Mouse (Mus musculus): ENCODE results near the gene Ptbp3. TPM values are rescaled to one million over a fixed set of nuclear protein-coding genes. Genes with fewer than 3 reads are reported as not detected.

Gene Ptbp3
- polyA plus RNA-seq, 1 experiment from 2014 or later, result 64.3 TPM

DNA sequence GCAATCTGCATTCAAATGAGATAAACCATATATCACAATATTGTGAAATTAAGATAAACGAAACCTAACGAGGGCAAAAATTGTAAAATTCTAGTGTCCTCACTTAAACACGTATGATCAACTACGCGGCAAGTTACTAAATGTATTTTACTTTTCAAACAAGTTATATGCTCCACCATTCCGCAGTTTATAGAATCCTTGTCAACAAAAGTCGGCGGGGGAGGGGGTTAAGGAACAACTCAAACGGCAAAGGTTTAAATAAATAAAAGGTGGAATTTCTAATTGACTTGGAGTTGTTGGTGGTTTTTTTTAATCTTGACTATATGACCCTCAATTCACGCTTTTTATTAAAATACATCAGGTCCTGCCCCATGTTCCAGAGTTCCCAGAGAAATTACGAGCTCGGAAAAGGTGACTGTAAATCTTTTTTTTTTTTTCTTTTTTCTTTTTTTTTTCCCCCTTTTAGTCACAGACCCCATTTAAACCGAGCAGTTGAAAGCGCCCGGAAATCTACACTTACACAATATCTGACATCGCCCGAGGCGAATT is 1.1 kb downstream of the Ptbp3 start:
- no peaks in the 10 kb centered on the region for H3K36me3 ChIP-seq (ENCODE audit: insufficient read depth, low read length)
- H3K4me1 ChIP-seq (replicated peaks; ENCODE audit: insufficient read depth, low read length), result peaks cover 7% of the 10 kb centered on the region; the same call in 1 of the 2 replicates
- peak overlapping the region; percentile 74 for H3K4me3 ChIP-seq (replicated peaks; ENCODE audit: low read depth, low read length)
- peak overlapping the region; percentile 89 for H3K9ac ChIP-seq (ENCODE audit: low read depth, low read length)
- no peak for TF ChIP-seq CTCF (IDR thresholded peaks at IDR 0.05; ENCODE audit: low read depth)
- no peaks in the 10 kb centered on the region for H3K27me3 ChIP-seq (ENCODE audit: insufficient read depth, low read length)
- DNase-seq (ENCODE audit: low spot score), result peak; percentile 34
- H3K4me2 ChIP-seq (ENCODE audit: low read length), result peak overlapping the region; percentile 84
- H3K27ac ChIP-seq, result peak overlapping the region; percentile 97
- no peak for ATAC-seq (replicated peaks; ENCODE audit: low FRiP score, low read depth)
- WGBS, result 2% methylated on average over 18 of the region's 18 CpGs
- H3K9me3 ChIP-seq (replicated peaks; ENCODE audit: low read length), result no peaks in the 10 kb centered on the region

DNA sequence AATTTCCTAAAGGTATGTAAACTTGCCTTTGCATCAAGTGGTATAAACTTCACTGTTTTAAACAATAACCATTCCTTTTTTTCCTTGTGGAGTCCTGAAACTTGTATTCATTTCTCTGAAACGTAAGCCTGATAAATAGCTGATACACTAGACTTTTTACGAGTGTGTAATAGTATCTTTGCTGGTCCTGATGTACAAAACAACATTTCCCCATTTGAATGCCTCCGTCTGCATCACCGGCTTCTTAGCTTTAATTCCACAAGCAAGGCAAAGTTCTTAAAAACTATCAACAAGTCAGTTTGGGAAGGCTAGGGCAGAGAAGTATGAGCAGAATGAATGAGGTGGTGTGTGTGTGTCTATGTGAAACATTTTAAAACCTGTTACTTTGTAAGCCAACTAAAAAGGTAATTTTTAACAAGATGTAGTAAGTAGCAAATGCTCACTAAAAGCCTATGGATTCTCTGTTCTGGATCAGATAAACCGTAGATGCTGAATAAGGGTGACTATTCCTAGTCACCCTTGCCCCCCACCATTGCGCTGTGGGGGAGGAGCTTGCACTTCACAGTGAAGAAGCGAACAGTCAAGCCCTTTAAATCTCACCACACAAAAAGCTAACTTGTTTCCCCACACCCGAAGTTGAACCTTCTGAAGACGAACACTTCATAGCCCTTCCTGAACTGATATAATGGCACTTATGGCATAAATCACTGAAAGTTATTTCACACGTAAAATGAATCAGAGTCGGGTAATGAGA is 1.9 kb downstream of the Ptbp3 start:
- peaks cover 7% of the 10 kb centered on the region; the same call in 1 of the 2 replicates for H3K4me1 ChIP-seq (replicated peaks; ENCODE audit: insufficient read depth, low read length)
- DNase-seq (ENCODE audit: low spot score), result peak; percentile 48
- H3K27ac ChIP-seq, result peak overlapping the region; percentile 20; the same call in 1 of the 2 replicates
- no peaks in the 10 kb centered on the region for H3K9me3 ChIP-seq (replicated peaks; ENCODE audit: low read length)
- H3K36me3 ChIP-seq (ENCODE audit: insufficient read depth, low read length), result no peaks in the 10 kb centered on the region
- peak overlapping the region; percentile 84 for H3K4me2 ChIP-seq (ENCODE audit: low read length)
- H3K27me3 ChIP-seq (ENCODE audit: insufficient read depth, low read length), result no peaks in the 10 kb centered on the region
- 12% methylated on average over 11 of the region's 11 CpGs for WGBS
- TF ChIP-seq CTCF (IDR thresholded peaks at IDR 0.05; ENCODE audit: low read depth), result no peak
- peak overlapping the region; percentile 89 for H3K9ac ChIP-seq (ENCODE audit: low read depth, low read length)
- H3K4me3 ChIP-seq (replicated peaks; ENCODE audit: low read depth, low read length), result peak overlapping the region; percentile 74
- no peak for ATAC-seq (replicated peaks; ENCODE audit: low FRiP score, low read depth)

DNA sequence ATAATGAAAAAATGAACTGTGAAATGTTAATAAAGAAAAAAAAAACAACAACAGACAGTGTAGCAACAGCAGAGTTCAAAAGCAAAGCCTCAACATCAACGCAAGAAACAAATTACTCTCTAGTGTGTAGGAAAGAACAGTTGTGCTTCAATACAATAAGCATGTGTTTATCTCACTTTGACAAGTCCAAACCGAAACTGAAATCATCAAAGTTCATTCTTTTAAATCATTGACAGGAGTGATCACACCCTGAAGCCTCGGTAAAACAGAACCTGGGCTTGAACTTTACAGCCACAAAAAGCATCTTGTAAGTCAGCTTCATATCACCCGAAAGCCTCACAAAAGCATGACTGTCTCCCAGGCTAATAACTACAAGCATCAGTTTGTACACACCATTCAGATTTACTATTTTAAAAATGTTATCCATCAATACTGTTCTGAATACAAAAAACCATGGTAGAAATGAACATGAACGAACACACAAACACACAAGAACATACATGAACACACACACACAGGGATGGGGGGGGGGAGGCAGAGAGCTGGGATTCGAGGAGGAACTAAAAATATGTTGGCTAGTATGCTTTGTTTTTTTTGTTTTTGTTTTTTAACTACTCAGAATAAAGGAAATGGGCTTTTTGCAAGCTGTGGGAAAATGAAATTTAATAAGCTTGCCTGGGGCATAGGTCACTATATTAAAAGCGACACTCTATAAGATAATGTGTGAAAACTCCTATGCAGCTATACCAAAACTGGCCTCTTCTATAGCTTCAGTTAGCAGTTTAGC is 2.7 kb downstream of the Ptbp3 start:
- no peak for DNase-seq (ENCODE audit: low spot score)
- Histone ChIP-seq H3K9me3 (replicated peaks; ENCODE audit: low read length) (no peaks in the 10 kb centered on the region), H3K27ac (no peak overlapping the region), H3K9ac (ENCODE audit: low read depth, low read length) (no peak overlapping the region), H3K36me3 (ENCODE audit: insufficient read depth, low read length) (no peaks in the 10 kb centered on the region), H3K27me3 (ENCODE audit: insufficient read depth, low read length) (no peaks in the 10 kb centered on the region), H3K4me1 (replicated peaks; ENCODE audit: insufficient read depth, low read length) (peaks cover 7% of the 10 kb centered on the region; the same call in 1 of the 2 replicates), H3K4me2 (ENCODE audit: low read length) (peak overlapping the region; percentile 84), H3K4me3 (replicated peaks; ENCODE audit: low read depth, low read length) (peak overlapping the region; percentile 74; the same call in 1 of the 2 replicates)
- no peak for ATAC-seq (replicated peaks; ENCODE audit: low FRiP score, low read depth)
- 38% methylated on average over 7 of the region's 7 CpGs for WGBS
- no peak for TF ChIP-seq CTCF (IDR thresholded peaks at IDR 0.05; ENCODE audit: low read depth)

DNA sequence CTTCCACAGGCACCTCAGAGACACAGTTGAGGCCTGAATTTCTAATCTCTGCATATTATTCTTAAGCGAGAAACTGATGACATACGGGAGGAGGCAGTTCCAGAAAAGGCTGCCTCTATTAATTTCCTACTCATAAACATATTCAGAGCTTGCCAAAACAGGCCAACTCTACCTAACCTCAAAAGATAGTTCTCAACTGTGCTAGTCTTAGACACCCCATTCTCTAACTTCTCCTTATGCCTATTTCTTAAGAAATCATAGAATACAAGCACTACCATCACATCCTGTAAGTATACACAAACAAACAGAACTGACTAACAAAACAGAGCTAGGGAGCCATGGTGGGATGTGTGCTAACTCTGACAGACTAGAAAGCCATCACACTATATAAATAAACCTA is 4.5 kb downstream of the Ptbp3 start:
- Histone ChIP-seq H3K4me3 (replicated peaks; ENCODE audit: low read depth, low read length) (no peak overlapping the region), H3K27ac (no peak overlapping the region), H3K9ac (ENCODE audit: low read depth, low read length) (no peak overlapping the region), H3K4me1 (replicated peaks; ENCODE audit: insufficient read depth, low read length) (peaks cover 7% of the 10 kb centered on the region; the same call in 1 of the 2 replicates), H3K27me3 (ENCODE audit: insufficient read depth, low read length) (no peaks in the 10 kb centered on the region), H3K4me2 (ENCODE audit: low read length) (no peak overlapping the region), H3K36me3 (ENCODE audit: insufficient read depth, low read length) (no peaks in the 10 kb centered on the region), H3K9me3 (replicated peaks; ENCODE audit: low read length) (no peaks in the 10 kb centered on the region)
- WGBS, result 65% methylated on average over 2 of the region's 2 CpGs
- DNase-seq (ENCODE audit: low spot score) (no peak), ATAC-seq (replicated peaks; ENCODE audit: low FRiP score, low read depth) (no peak)
- no peak for TF ChIP-seq CTCF (IDR thresholded peaks at IDR 0.05; ENCODE audit: low read depth)

DNA sequence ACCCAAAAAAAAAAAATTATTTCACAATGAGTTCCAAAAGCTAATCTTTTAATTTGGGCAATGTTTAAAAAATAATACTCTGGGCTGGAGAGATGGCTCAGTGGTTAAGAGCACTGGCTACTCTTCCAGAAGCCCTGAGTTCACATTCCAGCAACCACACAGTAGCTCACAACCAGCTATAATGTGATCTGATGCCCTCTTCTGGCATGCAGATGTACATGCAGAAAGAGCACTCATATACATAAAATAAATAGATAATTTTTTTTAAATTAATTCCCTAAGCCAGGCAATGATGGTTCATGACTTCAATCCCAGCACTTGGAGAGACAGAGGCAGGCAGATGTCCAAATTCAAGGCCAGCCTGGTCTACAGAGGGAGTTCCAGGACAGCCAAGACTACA is 6.2 kb downstream of the Ptbp3 start:
- Histone ChIP-seq H3K9me3 (replicated peaks; ENCODE audit: low read length) (no peaks in the 10 kb centered on the region), H3K4me3 (replicated peaks; ENCODE audit: low read depth, low read length) (no peak overlapping the region), H3K9ac (ENCODE audit: low read depth, low read length) (no peak overlapping the region), H3K4me1 (replicated peaks; ENCODE audit: insufficient read depth, low read length) (peaks cover 7% of the 10 kb centered on the region; the same call in 1 of the 2 replicates), H3K27ac (no peak overlapping the region), H3K27me3 (ENCODE audit: insufficient read depth, low read length) (no peaks in the 10 kb centered on the region), H3K36me3 (ENCODE audit: insufficient read depth, low read length) (no peaks in the 10 kb centered on the region), H3K4me2 (ENCODE audit: low read length) (no peak overlapping the region)
- TF ChIP-seq CTCF (IDR thresholded peaks at IDR 0.05; ENCODE audit: low read depth), result peak; percentile 36; the same call in 1 of the 2 replicates
- ATAC-seq (replicated peaks; ENCODE audit: low FRiP score, low read depth) (no peak), DNase-seq (ENCODE audit: low spot score) (no peak)

DNA sequence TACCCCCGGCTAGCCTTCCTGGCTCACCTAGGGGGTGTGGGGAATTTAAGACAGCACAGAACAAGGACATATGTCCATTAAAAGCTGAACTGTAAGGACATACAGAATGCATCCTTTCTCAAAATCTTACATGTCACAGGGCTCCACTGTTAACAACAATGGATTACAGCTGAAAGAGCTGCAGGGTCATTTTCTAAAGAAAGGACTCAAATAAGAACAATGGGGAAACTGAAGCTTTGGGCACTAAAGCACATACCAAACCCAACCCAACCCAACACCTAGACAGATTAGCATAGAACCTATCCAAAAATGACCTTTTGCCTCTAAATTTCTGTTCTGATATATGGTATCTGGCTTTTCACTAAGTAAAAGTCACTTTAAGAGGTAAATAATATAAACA is 12.9 kb downstream of the Ptbp3 start:
- Histone ChIP-seq H3K9ac (ENCODE audit: low read depth, low read length) (no peak overlapping the region), H3K27ac (no peak overlapping the region), H3K27me3 (ENCODE audit: insufficient read depth, low read length) (no peaks in the 10 kb centered on the region), H3K4me3 (replicated peaks; ENCODE audit: low read depth, low read length) (no peak overlapping the region), H3K36me3 (ENCODE audit: insufficient read depth, low read length) (no peaks in the 10 kb centered on the region), H3K4me2 (ENCODE audit: low read length) (no peak overlapping the region), H3K4me1 (replicated peaks; ENCODE audit: insufficient read depth, low read length) (no peaks in the 10 kb centered on the region), H3K9me3 (replicated peaks; ENCODE audit: low read length) (no peaks in the 10 kb centered on the region)
- ATAC-seq (replicated peaks; ENCODE audit: low FRiP score, low read depth), result no peak
- no peak for TF ChIP-seq CTCF (IDR thresholded peaks at IDR 0.05; ENCODE audit: low read depth)
- no peak for DNase-seq (ENCODE audit: low spot score)
- WGBS, result 100% methylated on average over 1 of the region's 1 CpGs

Measured in kidney, postnatal 0 days (tissue).